Mouse (Mus musculus) left cerebral cortex, adult 9 months (tissue): ENCODE measurements around the gene Mrpl23.

Experiments used
- DNase-seq, 2 experiments: peaks; one replicate each; pipeline ENCODE4 v3.0.0; 2022; ENCODE audit warnings: low spot score in 2 of 2

Mrpl23 gene

DNA sequence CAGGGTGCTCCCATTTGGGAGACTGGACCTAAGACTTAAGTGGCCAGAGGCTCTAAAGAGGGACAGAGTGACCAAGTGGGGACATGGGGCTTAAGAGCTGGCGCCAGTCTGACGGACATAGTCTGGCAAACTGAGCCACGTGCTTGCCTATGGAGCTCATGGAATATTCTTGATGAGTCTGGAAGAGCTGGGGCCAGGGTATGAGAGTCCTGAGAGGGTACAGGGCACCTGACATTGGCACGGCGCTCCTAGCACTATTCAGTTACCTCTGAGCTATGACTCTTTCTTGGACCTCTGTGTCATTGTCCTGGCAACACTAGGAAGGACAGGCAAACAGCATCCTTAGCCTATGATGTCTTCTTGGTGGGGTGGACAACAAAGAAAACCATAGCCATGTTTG lies 19.2 kb downstream of the Mrpl23 start:
- DNase-seq: no peak

DNA sequence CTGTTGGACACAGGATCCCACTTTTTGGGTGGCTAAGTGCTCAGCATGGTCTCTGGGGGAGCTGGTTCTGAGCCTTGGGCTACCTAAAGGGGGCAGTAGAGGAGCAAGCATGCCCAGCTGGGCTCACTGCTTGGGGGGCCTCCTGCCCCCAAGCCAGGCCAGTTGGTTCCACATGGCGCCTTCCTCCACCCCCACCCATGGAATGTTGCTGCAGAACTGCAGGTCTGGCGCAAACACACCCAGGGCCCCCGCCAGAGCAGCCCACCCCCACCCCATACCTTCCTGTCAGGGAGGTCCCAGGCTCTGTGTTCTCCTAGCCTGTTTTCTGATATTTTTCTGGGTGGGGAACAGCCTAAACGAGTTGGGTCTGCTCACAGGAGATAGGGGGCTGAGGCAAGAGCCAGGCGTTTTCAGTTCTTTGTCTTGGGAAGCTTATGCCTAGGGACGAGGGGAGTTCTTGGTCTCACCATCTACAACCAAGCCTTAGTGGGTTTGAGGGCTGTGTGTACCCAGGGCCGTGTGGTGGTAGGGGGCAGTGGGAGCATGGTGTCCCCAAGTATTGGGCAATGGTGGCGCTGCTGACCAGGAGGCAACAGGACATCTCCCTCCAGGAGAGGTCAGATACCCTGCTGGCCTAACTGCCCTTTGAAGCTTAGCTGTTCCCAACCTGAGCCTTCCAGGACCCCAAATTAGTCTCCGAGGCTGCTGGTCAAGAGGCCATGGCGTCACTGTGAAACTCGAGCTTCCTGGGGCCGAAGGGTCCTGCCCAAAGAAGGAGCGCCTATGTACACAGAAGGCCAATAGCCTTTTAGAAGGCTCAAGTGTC lies 20.3 kb downstream of the Mrpl23 start:
- DNase-seq: no peak

DNA sequence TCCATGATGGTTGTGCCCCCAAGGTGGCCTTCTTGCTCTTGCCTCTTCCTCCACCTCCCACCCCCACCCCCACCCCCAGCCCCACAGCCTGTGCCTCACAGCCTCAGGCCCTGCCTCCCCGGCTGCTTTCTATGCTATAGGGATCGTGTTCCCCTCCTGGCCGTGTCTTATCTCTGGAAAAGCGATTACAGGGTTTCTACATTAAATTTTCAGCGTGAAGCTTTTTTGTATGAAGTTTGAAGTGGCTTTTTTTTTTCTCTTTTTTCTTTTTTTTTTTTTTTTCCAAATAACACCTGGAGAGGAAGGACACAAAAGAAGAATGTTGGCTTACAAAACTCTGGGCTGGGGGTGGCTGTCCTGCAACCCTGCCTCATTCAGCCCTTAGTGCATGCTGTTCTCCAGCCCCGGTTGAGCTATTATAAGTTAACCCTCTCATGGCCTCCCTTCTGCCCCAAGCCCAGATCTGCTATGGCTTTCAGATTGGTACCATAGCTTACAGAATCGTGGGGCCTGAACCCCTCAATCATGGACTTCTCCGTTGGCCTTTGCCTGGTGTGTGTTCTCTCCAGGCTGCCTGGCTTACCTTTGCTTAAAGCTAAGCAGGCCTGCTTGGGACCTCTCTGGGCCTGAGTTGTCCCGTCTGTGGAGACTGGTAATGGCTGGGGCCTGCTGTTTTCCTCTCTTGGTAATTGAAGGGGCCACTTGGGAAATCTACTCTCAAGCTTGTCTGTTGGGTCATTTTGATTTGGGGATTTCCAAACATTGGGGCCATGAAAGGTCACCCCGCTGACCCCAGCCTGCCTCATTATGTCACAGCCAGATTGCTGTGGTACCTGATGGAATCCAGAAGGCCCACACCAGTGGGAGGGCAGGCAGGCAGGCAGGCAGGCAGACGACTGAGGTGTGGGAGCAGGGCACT lies 21.2 kb downstream of the Mrpl23 start:
- DNase-seq: no peak

DNA sequence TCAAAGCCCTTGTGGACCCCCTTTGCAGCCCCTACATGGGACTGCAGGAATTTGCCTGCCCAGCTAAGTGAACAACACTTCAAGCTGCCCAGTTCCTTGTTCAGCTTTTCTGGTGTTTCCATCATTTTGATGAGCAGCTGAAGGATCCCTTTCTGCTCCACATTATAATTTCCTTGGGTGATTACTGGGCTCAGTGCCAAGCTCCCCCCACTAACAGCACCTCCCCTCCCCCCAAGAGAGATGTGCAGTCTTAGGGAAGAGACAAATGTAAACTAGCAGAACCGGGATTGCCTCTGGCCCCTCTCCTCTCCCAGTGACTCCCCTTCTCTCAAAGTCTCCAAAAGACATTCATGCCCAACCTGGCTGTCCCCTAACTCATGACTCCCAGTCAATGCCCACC lies 22.1 kb downstream of the Mrpl23 start:
- no peak for DNase-seq

DNA sequence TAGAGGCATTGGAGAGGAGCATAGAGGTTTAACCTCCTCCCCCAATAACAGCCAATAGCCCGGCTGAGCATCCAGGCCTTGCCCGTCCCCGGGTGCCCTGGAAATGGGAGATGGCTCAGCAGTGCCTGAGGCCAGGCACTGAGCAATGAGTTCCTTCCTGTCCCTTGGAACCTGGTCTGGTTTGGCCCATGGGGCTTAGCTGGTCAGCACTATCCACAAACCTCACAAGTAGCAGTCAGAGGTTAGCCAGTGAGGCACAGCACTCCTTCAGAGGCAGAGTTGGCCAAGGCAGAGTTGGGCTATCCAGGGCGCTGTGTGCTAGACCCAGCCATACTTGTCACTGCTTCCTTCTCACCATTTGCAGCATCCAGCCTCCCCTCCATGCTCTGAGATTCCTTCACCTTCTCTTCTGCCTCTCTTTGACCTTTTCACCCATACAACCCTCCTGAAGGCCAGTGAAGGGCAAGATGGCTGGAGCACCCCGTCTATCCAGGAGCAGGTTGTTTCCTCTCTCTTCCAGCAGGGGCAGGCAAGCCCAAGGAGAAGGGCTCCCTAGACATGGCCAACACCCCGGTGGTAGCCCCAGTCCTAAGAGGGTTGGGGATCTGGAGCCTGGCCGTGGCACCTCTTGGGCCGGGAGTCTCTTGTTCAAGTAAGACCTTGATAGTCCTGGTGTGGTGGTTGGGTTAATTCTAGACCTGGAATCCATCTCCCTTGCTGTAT lies 23.0 kb downstream of the Mrpl23 start:
- DNase-seq: no peak

DNA sequence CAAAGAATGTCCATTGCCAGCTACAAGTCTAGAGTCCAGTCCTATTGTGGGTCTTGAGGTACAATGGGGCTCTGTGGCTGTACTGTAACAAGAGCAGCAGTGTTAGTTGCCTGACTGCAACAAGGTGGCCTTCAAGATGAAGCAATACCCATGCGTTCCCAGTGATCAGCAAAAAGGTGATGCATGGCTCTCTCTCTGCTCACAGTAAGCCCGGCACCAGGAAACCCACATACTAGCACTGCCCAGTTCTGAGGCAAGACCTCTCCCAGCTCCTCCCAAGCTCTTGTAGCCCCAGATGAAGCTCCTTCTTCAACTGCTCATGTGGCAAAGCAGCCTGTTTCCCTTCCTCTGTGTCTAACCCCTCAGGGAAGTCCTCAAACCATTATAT lies 23.6 kb downstream of the Mrpl23 start:
- no peak for DNase-seq

DNA sequence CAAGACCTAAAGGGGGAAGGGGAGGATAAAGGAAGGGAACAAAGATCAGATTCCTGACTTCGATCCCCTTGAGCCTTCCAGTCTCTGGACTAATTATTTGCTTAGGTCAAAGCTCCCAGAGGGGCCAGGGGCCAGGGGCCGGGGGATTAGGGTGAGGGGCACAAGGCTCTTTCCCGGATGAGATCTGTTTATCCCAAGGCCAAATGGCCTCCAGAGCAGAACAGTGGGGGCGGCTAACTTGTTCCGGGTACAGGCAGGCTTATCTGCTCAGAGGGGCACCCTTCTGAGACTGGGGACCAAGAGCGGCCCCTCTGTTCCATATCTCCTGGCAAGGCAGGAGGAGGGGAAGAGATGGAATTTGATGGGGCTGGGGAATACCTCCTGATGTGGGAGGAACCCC lies 25.2 kb downstream of the Mrpl23 start:
- DNase-seq: no peak

DNA sequence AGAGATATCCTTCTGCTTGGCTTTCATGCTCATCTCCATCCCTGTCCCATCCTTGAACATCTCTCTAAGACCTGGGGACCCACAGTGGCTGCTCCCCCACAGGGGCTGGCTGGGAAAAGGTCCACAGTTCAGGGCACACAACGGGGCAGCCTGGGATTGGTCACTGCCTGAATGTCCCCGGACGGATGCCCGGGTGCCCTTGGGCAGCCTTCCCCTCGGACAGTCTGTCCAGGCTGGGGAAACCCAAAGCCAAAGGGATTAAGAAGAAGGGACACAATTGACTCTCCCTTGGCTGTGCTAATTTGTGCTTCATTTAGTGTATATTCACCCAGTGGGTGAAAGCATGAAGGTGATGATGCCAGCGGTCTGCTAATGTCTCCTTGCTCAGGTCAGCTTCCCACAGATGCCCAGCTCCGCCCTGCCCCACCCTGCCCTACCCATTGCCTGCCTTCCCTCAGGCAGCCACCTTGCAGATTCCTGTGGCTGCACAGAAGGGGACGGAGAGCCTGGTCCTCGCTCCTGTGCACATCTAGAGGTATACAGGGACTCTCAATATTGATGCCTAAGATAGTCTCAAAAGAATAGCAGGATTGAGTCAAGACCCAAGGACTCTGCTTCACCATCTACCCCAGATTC lies 26.1 kb downstream of the Mrpl23 start:
- no peak for DNase-seq

DNA sequence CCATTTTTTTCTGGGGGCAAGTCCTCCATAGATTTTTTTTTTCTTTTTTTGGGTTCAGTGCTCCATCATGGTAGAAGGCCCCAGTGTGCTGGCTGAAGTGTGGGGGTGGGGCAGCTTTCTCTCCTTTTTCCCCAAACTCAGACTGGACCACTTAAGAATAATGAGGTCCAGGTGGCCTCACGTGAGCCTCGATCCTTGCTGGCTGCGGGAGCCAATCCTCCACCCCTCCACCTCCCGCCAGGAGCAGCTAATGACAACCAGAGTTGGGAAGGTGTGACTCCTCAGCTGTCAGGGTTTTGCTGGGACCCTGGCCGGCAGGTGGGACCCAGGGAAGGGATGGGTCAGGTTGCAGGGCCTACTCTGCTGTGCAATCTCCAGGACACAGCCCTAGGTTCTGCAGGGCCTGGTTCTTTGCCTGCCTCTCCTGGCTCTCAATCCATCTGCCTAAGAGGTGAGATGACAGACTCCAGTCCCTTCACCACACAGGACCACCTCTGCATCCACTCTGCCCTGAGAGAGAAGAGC lies 27.2 kb downstream of the Mrpl23 start:
- no peak for DNase-seq

DNA sequence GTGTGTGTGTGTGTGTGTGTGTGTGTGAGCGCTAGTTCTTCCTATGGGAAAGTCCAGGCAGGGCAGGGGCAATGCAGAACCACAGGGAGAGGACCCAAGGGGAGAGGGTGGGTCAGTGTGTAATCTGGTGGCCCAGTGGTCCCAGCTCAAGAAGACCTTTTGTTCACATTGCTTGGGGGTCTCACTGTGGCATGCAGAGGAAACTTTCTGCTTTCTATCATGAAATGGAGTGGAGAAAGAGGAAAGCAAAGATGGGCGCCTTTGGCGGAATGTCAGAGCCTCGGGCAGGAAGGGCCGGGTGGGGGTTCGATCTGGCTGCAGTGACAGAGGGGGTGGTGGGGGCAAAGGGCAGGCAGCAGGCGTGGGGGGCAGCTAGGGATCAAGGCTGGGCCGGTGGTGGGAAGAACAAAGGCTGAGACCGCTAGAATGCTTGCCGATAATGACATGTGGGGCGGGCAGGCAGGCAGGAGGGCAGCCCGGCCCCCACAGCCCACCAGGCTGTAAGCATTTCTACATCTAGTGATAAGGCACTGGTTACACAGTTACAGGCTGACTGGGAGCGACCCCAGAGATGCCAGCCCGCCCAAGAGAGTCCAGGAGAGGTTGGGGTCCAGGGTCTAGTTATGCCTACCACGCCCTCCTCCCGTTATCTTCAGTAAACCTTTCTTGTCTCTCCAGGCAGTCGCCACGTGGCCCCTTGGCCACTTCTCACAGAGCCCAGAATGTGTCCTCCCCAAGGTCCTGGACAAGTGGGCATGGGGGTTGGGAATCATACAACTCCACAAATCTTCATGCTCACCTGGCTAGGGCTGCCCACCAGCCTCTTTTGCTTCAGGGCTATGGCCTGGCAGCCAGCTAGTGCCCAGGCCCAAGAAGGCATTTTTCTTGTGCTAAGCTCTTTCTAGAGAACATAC lies 28.7 kb downstream of the Mrpl23 start:
- DNase-seq: no peak

DNA sequence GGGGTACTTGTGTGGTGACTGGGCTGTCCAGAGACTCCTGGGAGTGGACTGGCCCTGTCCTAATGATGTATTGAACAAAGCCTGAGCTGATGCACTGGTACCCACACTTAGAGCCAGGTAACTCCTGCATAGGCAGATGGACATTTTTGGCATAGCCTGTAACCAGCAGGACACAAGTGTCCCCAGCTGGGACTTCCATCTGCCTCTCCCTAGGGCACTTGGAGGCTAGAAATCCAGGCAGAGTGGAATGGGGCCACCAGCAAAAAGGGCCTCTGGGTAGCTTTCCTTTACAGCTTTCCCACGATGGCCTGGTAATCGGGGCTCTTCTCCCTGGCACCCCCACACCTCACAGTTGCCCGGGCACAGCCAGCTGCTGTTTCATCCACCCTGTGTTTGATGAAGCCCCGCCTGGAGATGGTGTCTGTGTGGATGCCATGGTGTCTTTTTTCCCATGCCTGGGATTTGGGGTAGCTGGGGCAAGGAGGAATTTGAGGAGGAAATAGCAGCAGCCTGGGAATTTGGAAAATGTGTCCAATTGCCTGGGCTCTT lies 29.4 kb downstream of the Mrpl23 start:
- DNase-seq: no peak

DNA sequence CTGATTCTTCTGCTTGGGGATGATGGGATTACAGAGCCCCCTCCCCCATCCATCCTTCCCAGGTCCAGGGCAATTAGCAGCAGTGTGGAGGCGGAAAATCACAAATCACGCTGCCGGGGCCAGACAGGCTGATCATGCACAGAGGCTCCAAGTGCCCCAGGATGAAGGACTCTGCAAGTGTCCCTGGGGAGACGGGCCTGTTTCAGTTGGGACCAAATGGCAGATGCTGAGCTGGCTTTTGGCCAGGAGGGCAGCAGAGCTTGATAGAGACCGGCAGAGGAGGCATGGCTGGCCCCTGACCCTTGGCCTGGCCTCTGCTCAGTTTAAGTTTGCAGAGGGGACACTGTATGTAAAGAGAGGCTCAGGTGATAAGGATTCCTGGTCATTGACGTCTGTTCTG lies 30.7 kb downstream of the Mrpl23 start:
- no peak for DNase-seq

DNA sequence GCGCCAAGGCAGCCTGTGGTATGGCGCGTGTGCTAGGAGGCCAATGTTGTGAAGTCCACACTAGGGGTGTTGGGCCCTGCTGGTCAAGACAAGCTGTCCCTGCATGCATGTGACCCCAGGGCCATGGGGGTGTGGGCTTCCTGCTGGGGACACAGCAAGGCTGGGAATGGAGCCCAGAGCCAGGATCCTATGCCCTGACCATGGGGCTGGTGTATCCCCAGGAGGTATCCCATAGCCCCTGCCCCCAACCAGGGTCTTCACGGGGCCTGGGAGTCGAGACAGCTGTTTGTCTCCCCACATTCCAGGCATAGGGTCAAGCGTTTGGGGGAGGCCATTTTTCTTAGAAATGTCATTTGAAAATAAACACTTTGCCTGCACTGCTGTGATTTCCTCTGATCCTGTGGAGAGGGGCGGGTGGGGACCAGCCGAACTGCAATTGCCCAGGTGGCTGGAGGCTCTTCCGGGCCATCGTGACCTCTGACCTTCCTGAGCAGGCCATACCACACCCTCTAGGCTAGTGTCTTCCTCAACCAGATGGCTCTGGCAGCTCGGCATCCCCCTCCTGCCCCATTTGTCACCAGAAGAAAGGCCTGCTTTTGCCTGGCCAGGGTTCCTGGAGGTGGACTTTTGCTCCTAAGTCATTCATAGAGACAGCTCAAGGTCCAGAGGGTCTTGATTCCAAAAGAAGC lies 32.6 kb downstream of the Mrpl23 start:
- no peak for DNase-seq

DNA sequence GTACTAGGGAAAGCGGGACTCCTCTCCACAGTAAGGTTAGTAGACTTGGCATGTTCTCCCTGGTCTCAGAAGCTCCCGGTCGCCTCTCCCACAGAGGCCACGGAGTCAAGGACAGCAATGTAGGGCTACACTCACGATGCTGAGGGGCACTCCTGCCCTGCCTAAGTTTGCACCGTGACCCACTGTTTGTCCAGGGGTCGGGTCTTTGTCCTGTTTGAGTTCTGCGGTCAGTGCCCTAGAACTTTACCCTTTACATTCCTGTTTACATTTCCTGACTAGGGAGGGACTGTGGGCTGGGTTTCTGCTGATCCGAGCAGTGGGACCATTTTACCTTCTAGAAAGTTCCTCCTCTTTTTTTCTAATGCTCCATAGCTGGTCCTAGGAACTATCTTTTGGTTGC lies 34.0 kb downstream of the Mrpl23 start:
- no peak for DNase-seq

DNA sequence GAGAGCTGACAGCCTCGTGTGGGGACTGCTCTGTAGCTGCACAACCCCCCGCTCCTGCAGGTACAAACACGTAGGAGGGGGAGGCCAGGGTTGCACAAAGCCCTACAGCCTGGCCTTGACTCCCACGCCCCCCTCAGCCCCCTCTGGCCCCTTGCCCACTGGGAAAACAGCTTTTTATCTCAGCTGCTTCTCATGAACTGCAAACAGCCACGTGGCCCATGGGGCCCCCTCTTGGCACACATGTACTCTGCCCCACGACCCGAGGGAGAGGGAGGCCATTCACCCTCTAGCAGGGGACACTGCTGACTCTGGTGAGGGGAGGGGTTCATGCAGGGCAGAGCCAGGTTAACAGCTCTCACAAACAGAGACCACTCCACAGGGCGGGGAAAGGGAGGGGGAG lies 36.5 kb downstream of the Mrpl23 start:
- DNase-seq: no peak

DNA sequence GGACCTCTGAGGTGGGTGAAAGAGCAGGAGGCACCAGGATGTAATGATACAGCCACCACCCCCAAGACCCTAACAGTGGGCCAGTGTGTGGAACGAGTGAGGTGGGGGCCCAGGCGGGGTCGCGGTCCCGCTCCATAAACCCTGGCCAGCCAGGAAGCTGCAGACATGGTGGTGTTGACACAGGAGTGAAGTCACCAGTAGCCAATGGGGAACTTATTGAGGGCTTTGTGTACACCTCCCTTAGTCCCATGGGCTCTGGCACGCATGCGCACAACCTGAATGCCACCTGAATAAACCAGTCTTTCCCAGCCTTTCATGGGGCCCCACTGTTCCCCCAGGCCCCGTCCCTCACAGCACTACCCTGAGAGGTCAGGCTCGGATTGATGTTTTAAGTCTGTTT lies 38.1 kb downstream of the Mrpl23 start:
- no peak for DNase-seq

DNA sequence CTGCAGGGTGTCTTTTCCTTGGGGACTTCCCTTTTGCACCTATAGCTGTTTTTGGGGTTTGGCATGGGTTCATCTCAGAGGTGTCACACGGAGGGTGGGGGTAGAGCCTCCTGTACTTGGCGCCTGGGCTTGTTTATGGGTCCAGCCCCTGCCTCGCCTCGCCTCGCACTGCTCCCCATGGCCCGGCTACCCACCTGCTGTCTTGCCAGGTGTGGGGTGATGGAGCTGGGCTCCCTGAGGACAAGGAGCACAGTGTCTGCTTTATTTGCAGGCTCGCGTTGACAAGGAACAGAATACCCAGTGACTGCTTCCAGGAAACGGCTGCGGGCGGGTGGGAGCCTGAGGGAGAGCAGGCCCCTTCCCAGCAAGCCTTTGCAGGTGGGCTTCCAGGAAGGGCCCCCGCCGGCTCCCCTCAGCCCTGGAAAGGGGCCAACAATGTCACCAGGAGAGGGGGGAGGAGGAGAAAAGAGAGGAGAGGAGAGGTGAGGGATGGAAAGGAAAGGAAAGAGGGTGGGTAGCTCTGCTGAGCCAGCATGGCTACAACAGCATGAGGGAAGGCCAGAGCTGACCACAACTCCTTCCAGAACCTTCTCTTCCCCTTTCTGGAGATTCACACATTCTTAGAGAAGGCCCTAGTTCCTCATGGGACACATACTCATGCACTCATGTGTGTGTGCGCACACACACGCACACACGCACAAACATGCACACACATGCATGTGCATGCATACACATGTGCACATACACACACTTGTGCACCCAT lies 39.2 kb downstream of the Mrpl23 start:
- no peak for DNase-seq

DNA sequence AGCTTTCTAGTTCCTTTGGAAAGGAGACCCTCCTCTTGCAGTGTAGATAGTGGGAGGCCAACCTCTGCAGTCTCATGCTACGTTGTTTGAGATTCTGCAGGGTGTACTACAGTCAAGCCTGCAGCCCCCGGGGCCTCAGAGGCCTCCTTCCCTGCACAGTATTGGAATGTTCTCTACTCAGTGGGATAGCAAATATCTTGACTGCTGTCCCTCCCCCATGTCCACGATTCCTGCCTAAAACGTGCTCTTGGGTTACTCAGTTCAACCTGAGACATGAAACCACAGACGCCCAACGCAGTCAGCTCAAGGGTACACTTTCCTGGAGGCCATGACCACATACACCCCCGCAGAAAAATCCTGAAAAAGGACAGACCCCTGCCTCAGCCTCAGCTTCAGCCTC lies 39.9 kb downstream of the Mrpl23 start:
- DNase-seq: no peak

DNA sequence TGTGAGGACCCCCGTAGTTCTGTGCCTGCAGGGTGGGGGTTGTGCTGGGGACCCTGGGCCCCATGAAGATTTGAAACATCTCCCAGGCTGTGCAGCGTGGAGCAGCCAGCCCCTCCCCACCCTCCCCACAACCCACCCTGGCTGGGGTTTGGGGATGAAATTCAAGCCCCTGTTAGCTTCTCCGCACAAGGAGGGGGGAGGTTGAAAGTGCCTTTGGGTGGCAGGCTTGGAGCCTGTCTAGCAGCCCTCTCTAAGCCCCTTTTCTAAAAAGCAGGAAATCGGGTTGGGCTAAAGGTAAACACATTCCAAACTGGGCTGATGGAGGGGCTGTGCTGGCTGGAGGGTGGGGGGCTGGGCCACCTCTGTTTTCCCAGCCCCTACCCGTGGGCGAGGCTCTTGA lies 40.5 kb downstream of the Mrpl23 start:
- no peak for DNase-seq
